Mouse (Mus musculus): ENCODE results near the gene Tank.

DNA sequence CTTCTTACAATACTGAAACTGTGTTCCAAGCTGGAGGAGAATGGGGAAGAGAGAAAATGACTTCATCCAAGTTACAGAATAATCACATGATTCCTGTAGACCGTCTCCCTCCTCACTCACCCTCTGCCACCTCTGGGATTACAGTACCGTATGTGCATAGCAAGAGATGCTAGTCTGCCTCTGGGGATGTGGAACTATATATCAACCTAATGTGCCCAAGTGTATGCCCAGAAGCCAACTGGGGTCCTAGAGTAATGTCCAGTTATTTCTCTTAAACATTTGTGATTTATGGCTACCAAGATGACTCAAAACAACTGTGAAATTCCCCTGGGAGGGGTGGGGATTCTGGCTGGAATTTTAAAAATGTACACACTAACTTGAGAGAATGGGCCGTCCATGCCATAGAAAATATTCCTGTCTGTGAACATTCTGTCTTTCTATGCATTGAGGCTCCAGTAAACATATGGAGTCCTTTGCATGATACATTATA is 1.2 kb downstream of the Tank start:
- TF ChIP-seq POLR2A (IDR thresholded peaks at IDR 0.05; ENCODE audit: insufficient read depth, low read length), result no peak
- TF ChIP-seq CTCF (IDR thresholded peaks at IDR 0.05; ENCODE audit: low read depth, low read length), result no peak
- no peak for TF ChIP-seq EP300 (IDR thresholded peaks at IDR 0.05; ENCODE audit: insufficient read depth, low read depth, low read length)
